Mouse (Mus musculus) myocyte (in vitro differentiated cells): ENCODE data around the gene Rell1. TPM values are rescaled to one million over a fixed set of nuclear protein-coding genes. Genes with fewer than 3 reads are reported as not detected.

Source experiments
- H3K27me3 ChIP-seq: one replicate; pipeline ENCODE4 v1.6.1; 2011; ENCODE audit not compliant: control insufficient read depth, insufficient read depth, insufficient read length
- H3K36me3 ChIP-seq: one replicate; pipeline ENCODE4 v1.6.1; 2011; ENCODE audit not compliant: control insufficient read depth, insufficient read depth
- H3K4me2 ChIP-seq: one replicate; pipeline ENCODE4 v1.6.1; 2011; ENCODE audit warnings: low read depth, control low read depth
- H3K4me3 ChIP-seq: one replicate; pipeline ENCODE4 v1.5.1; 2011; ENCODE audit warnings: mild to moderate bottlenecking, control low read depth, moderate library complexity
- H3K79me2 ChIP-seq: one replicate; pipeline ENCODE4 v1.6.1; 2011; ENCODE audit not compliant: control insufficient read depth, insufficient read depth
- H3ac ChIP-seq: one replicate; pipeline ENCODE4 v1.6.1; 2011; ENCODE audit not compliant: control insufficient read depth, insufficient read length
- CEBPB ChIP-seq: IDR thresholded peaks from 2 replicates; pipeline ENCODE4 v1.6.1; 2011; ENCODE audit warnings: mild to moderate bottlenecking, moderate library complexity; ENCODE audit not compliant: poor library complexity, insufficient read depth, severe bottlenecking
- E2F4 ChIP-seq: IDR thresholded peaks from one replicate; pipeline ENCODE4 v1.6.1; 2011; ENCODE audit warnings: mild to moderate bottlenecking, control low read depth, moderate library complexity; ENCODE audit not compliant: insufficient read depth
- MAX ChIP-seq: IDR thresholded peaks from one replicate; pipeline ENCODE4 v1.6.1; 2011; ENCODE audit warnings: low read depth, mild to moderate bottlenecking, control low read depth
- MYOD1 ChIP-seq, 3 experiments: IDR thresholded peaks; one replicate each; pipeline ENCODE4 v1.6.1; 2011; ENCODE audit warnings: control low read depth in 2 of 3, low read depth in 2 of 3, mild to moderate bottlenecking in 2 of 3, moderate library complexity in 1 of 3; ENCODE audit not compliant: insufficient read length in 2 of 3, control insufficient read depth in 1 of 3
- MYOG ChIP-seq, 3 experiments: IDR thresholded peaks; one replicate each; pipeline ENCODE4 v1.6.1; 2011; ENCODE audit warnings: control low read depth in 2 of 3, low read depth in 2 of 3, mild to moderate bottlenecking in 2 of 3; ENCODE audit not compliant: insufficient read length in 2 of 3, control insufficient read depth in 1 of 3, insufficient read depth in 1 of 3
- POLR2A ChIP-seq: IDR thresholded peaks from one replicate; pipeline ENCODE4 v1.6.1; 2011; ENCODE audit warnings: low read depth, mild to moderate bottlenecking, control low read depth, moderate library complexity; ENCODE audit not compliant: insufficient read length
- POLR2AphosphoS2 ChIP-seq: IDR thresholded peaks from one replicate; pipeline ENCODE4 v1.6.1; 2011; ENCODE audit warnings: low read depth, control low read depth; ENCODE audit not compliant: insufficient read length
- REST ChIP-seq: IDR thresholded peaks from one replicate; pipeline ENCODE4 v1.6.1; 2011; ENCODE audit warnings: mild to moderate bottlenecking, control low read depth, moderate library complexity; ENCODE audit not compliant: insufficient read depth, insufficient read length
- SRF ChIP-seq: IDR thresholded peaks from one replicate; pipeline ENCODE4 v1.6.1; 2011; ENCODE audit warnings: low read depth; ENCODE audit not compliant: control insufficient read depth, insufficient read length
- TCF12 ChIP-seq: IDR thresholded peaks from one replicate; pipeline ENCODE4 v1.6.1; 2011; ENCODE audit warnings: mild to moderate bottlenecking, control low read depth; ENCODE audit not compliant: poor library complexity, insufficient read depth, severe bottlenecking
- TCF3 ChIP-seq: IDR thresholded peaks from one replicate; pipeline ENCODE4 v1.6.1; 2011; ENCODE audit warnings: low read depth, control low read depth; ENCODE audit not compliant: insufficient read length
- USF1 ChIP-seq: IDR thresholded peaks from one replicate; pipeline ENCODE4 v1.6.1; 2011; ENCODE audit warnings: low read depth, mild to moderate bottlenecking, control low read depth, moderate library complexity
- polyA plus RNA-seq: library from polyadenylated mRNA; unstranded; fragments of >200 nt; fragmentation: generic; extraction: Trizol; gene quantifications from one replicate; pipeline ENCODE4 v1.2.1, GENCODE M21; 2012; ENCODE audit warnings: missing spikeins

Gene Rell1
- polyA plus RNA-seq, 1 experiment = 25.9 TPM

GRCm38 (mm10) chr5:63957607-63958006, 11.1 kb downstream of the Rell1 start:
- Histone ChIP-seq H3K79me2 (peaks cover 67% of the 10 kb centered on the region), H3K4me3 (no peak overlapping the region), H3K4me2 (peak overlapping the region; percentile 37), H3K36me3 (no peaks in the 10 kb centered on the region), H3K27me3 (no peaks in the 10 kb centered on the region), H3ac (no peak overlapping the region)
- TF ChIP-seq TCF12 = peak; percentile 92
- TF ChIP-seq REST = no peak
- peak; percentile 96 to 100 (median 99) for TF ChIP-seq MYOD1 (IDR thresholded peaks at IDR 0.05; ENCODE audit: control insufficient read depth in 1 of 3, insufficient read length in 2 of 3, low read depth in 2 of 3)
- peak; percentile 89 for TF ChIP-seq TCF3
- peak; percentile 67 to 94 (median 88) for TF ChIP-seq MYOG (IDR thresholded peaks at IDR 0.05; ENCODE audit: control insufficient read depth in 1 of 3, insufficient read depth in 1 of 3, insufficient read length in 2 of 3, low read depth in 2 of 3)
- no peak for TF ChIP-seq USF1
- no peak for TF ChIP-seq E2F4
- 0 out of 2 replicates have a peak, but pooled peaks have one; percentile 11 for TF ChIP-seq CEBPB

- H3K4me2 ChIP-seq = peak overlapping the region; percentile 37
- no peak overlapping the region for H3K4me3 ChIP-seq
- no peak overlapping the region for H3ac ChIP-seq
- H3K36me3 ChIP-seq = no peaks in the 10 kb centered on the region
- no peak for TF ChIP-seq TCF3
- no peak for TF ChIP-seq USF1
- TF ChIP-seq TCF12 = no peak
- no peak for TF ChIP-seq MAX
- no peak for TF ChIP-seq E2F4
- no peak for TF ChIP-seq CEBPB
- TF ChIP-seq POLR2AphosphoS2 = no peak
- no peak for TF ChIP-seq MYOD1 (IDR thresholded peaks at IDR 0.05; ENCODE audit: control insufficient read depth in 1 of 3, insufficient read length in 2 of 3, low read depth in 2 of 3)
- TF ChIP-seq SRF = no peak
- TF ChIP-seq REST = no peak
- TF ChIP-seq POLR2A = no peak
- TF ChIP-seq MYOG (IDR thresholded peaks at IDR 0.05; ENCODE audit: control insufficient read depth in 1 of 3, insufficient read depth in 1 of 3, insufficient read length in 2 of 3, low read depth in 2 of 3) = no peak
- no peaks in the 10 kb centered on the region for H3K27me3 ChIP-seq
- H3K79me2 ChIP-seq = peaks cover 68% of the 10 kb centered on the region
Observed at GRCm38 (mm10) chr5:63956411-63956810, 12.3 kb downstream of the Rell1 start.

GRCm38 (mm10) chr5:63953401-63954032, 15.2 kb downstream of the Rell1 start:
- Histone ChIP-seq H3ac (no peak overlapping the region), H3K36me3 (no peaks in the 10 kb centered on the region), H3K27me3 (no peaks in the 10 kb centered on the region), H3K79me2 (peaks cover 72% of the 10 kb centered on the region), H3K4me2 (peak overlapping the region; percentile 49), H3K4me3 (no peak overlapping the region)
- TF ChIP-seq USF1 = peak; percentile 68
- TF ChIP-seq MAX = no peak

GRCm38 (mm10) chr5:63952039-63952438, 16.7 kb downstream of the Rell1 start:
- Histone ChIP-seq H3K79me2 (peaks cover 79% of the 10 kb centered on the region), H3ac (no peak overlapping the region), H3K27me3 (no peaks in the 10 kb centered on the region), H3K36me3 (no peaks in the 10 kb centered on the region), H3K4me3 (no peak overlapping the region), H3K4me2 (no peak overlapping the region)
- TF ChIP-seq TCF12 (no peak), TCF3 (no peak), SRF (no peak), MAX (no peak), MYOD1 (IDR thresholded peaks at IDR 0.05; ENCODE audit: control insufficient read depth in 1 of 3, insufficient read length in 2 of 3, low read depth in 2 of 3) (no peak), POLR2A (no peak), E2F4 (no peak), REST (no peak), CEBPB (no peak), POLR2AphosphoS2 (no peak), MYOG (IDR thresholded peaks at IDR 0.05; ENCODE audit: control insufficient read depth in 1 of 3, insufficient read depth in 1 of 3, insufficient read length in 2 of 3, low read depth in 2 of 3) (no peak)

GRCm38 (mm10) chr5:63951421-63951911, 17.2 kb downstream of the Rell1 start:
- no peak overlapping the region for H3ac ChIP-seq
- H3K79me2 ChIP-seq = peaks cover 85% of the 10 kb centered on the region
- H3K36me3 ChIP-seq = no peaks in the 10 kb centered on the region
- TF ChIP-seq POLR2A (no peak), POLR2AphosphoS2 (no peak), TCF3 (no peak), MYOD1 (IDR thresholded peaks at IDR 0.05; ENCODE audit: control insufficient read depth in 1 of 3, insufficient read length in 2 of 3, low read depth in 2 of 3) (no peak), MYOG (IDR thresholded peaks at IDR 0.05; ENCODE audit: control insufficient read depth in 1 of 3, insufficient read depth in 1 of 3, insufficient read length in 2 of 3, low read depth in 2 of 3) (no peak), REST (no peak), CEBPB (no peak), TCF12 (no peak)
- H3K27me3 ChIP-seq = no peaks in the 10 kb centered on the region
- no peak overlapping the region for H3K4me3 ChIP-seq
- H3K4me2 ChIP-seq = no peak overlapping the region
